Mouse (Mus musculus): ENCODE measurements around the gene Gnpnat1.

- TF ChIP-seq CTCF (conservative IDR thresholded peaks at IDR 0.05; ENCODE audit: low read length) (no peak), POU5F1 (IDR thresholded peaks at IDR 0.05; ENCODE audit: borderline replicate concordance, low read length) (no peak), NANOG (IDR thresholded peaks at IDR 0.05; ENCODE audit: borderline replicate concordance, low read length) (no peak; the same call in 1 of the 2 replicates)
Observed at GRCm38 (mm10) chr14:45438250-45438930, 33.7 kb upstream of the Gnpnat1 start.
